Mouse (Mus musculus) left cerebral cortex, postnatal 36 days (tissue): ENCODE results near the gene Gm28308. TPM values are rescaled to one million over a fixed set of nuclear protein-coding genes. Genes with fewer than 3 reads are reported as not detected.

Source experiments
- DNase-seq, 2 experiments: peaks; one replicate each; pipeline ENCODE4 v3.0.0; 2021 to 2022; ENCODE audit warnings: low spot score in 2 of 2, mixed read lengths in 1 of 2
- intact Hi-C: fragments of 180-260 bp; cut with DNase I; formaldehyde crosslinking; loops from one replicate; pipeline ENCODE4 v1.15.1; 2025
- total RNA-seq, 2 experiments: library from RNA; stranded (reverse); gene quantifications; 2 replicates each; pipeline ENCODE4 v1.2.3; 2021

The Gm28308 gene
- total RNA-seq, 2 experiments from 2014 or later, result not detected

GRCm38 (mm10) chr6:52164626-52165440 is 48.3 kb downstream of the Gm28308 start, which contains the start of gene Hoxa2:
Gene Hoxa2, minus strand, starts transcription at chr6:52164831.
- no peak for DNase-seq
- intact Hi-C loops, result loop anchor here (5.0 kb wide), 2 partner anchors 37 to 988 kb away; partner anchors contain the start of gene Hoxa5

DNA sequence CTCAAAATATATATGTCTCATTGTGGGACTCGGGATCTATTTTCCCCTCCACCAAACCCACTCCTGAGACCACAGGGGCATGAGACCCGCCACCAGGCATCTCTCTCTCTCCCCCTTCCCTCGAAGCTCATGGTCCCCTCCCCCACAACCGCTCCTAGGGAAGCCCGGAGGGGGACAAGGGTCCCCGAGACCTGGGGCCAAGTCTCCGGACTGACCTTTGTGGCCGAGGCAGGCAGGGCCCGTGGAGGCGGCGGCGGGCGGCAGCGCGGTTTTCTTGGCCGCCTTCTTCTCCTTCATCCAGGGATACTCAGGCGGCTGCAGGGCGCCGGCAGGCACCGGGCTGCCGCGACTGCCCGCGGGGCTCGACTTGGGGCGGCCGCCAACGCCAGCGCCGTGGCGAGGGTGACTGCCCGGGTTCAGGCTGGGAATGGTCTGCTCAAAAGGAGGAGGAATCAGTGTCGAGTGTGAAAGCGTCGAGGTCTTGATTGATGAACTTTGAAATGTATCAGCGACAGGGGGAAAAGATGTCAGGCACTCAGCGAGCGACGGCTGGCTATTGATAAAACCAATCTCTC is 49.0 kb downstream of the Gm28308 start:
- intact Hi-C loops, result loop anchor here (5.0 kb wide), 1 partner anchor 987 kb away; no protein-coding TSS in a partner anchor
- DNase-seq, result no peak

- no peak for DNase-seq
- intact Hi-C loops, result loop anchor here (5.0 kb wide), 1 partner anchor 986 kb away; no protein-coding TSS in a partner anchor
Observed at GRCm38 (mm10) chr6:52163366-52164031, 49.6 kb downstream of the Gm28308 start.

- no peak for DNase-seq
Observed at GRCm38 (mm10) chr6:52162611-52163365, 50.4 kb downstream of the Gm28308 start.

DNA sequence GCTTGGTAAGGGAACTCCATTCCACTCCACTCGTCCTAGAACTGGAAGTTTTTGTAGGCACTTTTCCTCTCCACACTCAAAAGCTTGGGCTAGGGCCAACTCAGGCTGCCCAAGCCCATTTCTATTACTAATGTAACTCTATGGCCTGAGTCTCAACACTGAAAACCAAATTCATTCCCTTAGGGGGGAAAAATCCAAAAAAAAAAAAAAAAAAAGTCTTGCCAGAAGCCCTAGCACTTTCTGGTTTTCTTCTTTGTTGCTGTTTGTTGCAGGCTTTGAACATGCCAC is 51.1 kb downstream of the Gm28308 start:
- intact Hi-C loops, result loop anchor here (5.0 kb wide), 1 partner anchor 985 kb away; no protein-coding TSS in a partner anchor
- DNase-seq, result no peak

More at GRCm38 (mm10) chr6:52162611-52163365, 50.4 kb downstream of the Gm28308 start:
- intact Hi-C loops, result loop anchor here (5.0 kb wide), 1 partner anchor 985 kb away; no protein-coding TSS in a partner anchor

DNA sequence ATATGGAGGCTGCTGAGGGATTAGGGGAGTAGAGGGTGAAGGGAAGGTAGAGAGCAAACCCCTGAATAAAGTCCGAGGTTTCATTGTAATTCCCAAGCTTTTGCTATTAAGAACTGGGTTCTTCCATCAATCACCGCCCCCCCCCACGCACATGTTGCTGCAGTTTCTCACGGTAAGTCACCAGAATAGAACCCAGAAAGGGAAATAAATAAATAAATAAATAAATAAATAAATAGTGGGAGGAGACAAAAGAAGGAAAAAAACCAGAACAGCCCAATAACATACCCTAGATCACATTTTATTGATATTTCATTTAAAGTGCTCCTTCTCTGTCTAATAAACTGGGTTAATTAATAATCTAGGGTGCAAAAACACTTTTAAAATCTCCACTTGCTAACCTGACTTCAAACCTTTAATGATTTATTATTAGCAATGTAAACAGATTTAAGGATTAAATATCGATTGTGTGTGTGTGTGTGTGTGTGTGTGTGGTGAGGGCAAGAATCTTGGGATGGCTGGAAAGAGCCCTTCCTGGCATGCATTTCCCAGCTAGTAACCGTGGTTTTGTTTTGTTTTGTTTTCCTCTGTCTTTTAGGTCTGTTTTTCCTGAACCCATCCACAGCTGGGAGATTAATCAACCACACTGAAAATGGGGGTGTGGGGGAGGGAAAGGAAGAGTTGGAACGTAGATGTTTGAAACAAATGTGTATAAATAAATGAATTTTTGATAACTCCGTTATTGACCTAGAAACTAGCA is 51.6 kb downstream of the Gm28308 start:
- DNase-seq, result no peak
- intact Hi-C loops, result loop anchor here (5.0 kb wide), 1 partner anchor 984 kb away; no protein-coding TSS in a partner anchor

DNA sequence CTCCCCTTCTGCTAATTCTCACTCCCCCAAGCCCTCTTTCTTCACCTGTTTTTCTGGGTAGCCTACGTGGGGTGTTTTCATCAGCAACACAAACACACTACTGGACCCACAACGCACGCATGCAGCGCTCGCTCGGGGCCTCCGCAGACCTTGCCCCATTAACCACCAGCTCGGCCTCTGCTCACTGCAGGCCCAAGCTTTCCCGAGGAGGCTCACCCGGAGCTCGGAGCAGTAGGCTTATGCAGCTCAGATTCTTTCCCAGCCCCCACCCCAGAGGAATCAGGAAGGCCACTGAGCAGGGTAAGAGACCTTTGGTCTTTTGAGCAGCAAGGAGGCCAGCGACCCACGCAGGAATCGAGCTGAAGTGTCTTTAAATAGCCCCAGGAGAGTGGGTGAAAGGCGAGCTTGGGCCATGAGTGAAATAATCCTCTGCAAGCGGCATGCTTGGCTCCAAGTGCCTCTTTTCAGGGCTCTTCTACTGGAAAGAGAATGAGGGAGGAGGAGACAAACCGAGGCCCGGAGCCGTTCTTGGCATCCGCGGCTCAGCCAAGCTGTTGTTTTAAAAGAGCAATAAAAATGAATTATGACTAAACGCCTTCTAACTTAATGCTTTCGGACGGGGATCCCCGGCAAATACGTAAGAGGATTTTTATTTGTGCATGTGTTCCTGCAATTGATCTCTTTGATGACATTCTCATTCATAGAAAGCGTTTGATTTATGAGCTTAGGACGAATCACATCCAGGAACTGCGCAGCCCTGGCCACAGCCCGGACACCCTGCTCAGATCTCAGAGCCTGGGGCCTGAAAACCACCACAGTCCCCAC is 52.4 kb downstream of the Gm28308 start:
- intact Hi-C loops, result loop anchor here (5.0 kb wide), 1 partner anchor 983 kb away; no protein-coding TSS in a partner anchor
- no peak for DNase-seq

DNA sequence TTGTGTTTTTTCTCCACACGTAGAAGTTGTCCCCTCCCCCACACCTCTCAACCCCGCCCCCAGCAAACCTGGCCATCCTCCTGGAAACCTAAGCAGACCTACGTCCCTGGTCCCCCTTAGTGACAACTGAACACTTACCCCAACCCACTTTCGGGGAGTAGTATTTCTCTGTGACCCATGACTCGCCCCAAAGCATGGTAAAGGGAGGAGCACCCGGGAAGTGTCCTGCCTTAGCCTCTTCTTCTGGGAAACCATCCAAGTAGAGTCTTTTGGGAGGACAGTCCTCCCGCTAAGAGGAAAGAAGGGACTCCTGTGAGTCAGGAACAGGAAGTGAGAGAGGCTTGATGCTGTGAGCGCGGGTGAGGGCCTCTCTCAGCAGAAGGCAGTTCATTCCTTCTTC is 53.2 kb downstream of the Gm28308 start:
- intact Hi-C loops, result loop anchor here (5.0 to 10.0 kb wide), 3 partner anchors 155 to 983 kb away; no protein-coding TSS in a partner anchor
- DNase-seq, result no peak

DNA sequence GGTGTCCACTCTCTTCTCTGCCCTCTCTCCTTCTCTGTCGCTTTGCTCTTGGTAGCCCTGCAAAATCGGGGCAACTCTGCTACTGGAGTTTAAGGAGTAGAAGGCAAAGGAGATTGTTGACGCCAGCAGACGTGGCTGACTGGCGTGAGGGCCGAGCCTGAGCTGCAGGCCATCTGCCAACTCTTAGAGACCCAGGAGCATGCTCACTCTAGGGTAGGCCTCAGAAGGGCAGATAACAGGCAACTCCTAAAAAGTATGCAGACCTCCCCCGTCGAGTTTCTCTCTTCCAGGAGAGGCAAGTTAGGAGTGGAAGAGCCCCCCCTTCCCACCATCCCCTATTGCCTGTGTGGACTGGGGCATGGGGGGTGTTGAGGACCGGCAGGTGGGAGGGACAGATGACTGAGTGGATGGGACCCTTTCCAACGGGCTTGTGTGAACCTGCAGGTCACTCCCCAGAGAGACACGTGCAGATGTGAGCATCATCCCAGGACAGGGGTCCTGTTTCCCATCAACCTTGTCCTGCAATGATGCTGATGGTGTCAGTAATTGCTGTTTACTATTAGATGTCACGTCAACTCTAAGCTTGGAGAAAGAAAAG is 53.9 kb downstream of the Gm28308 start:
- intact Hi-C loops, result loop anchor here (5.0 to 10.0 kb wide), 2 partner anchors 154 to 163 kb away; no protein-coding TSS in a partner anchor
- no peak for DNase-seq

- intact Hi-C loops, result loop anchor here (5.0 to 10.0 kb wide), 2 partner anchors 154 to 164 kb away; no protein-coding TSS in a partner anchor
Observed at GRCm38 (mm10) chr6:52158276-52159051, 54.7 kb downstream of the Gm28308 start, which contains the start of gene Hoxa1. Gene Hoxa1, minus strand, starts transcription at chr6:52158317.

GRCm38 (mm10) chr6:52157466-52158275 is 55.5 kb downstream of the Gm28308 start:
- intact Hi-C loops, result loop anchor here (5.0 to 10.0 kb wide), 2 partner anchors 153 to 165 kb away; no protein-coding TSS in a partner anchor
- DNase-seq, result no peak

More at GRCm38 (mm10) chr6:52158276-52159051, 54.7 kb downstream of the Gm28308 start, which contains the start of gene Hoxa1:
- DNase-seq, result no peak

GRCm38 (mm10) chr6:52156551-52157200 is 56.5 kb downstream of the Gm28308 start:
- DNase-seq, result no peak
- intact Hi-C loops, result loop anchor here (5.0 to 10.0 kb wide), 2 partner anchors 152 to 166 kb away; no protein-coding TSS in a partner anchor

GRCm38 (mm10) chr6:52155471-52155870 is 57.7 kb downstream of the Gm28308 start:
- DNase-seq, result no peak
- intact Hi-C loops, result loop anchor here (5.0 to 10.0 kb wide), 2 partner anchors 151 to 167 kb away; no protein-coding TSS in a partner anchor

GRCm38 (mm10) chr6:52154044-52154443 is 59.1 kb downstream of the Gm28308 start:
- DNase-seq, result no peak
- intact Hi-C loops, result loop anchor here (10.0 kb wide), 1 partner anchor 149 kb away; no protein-coding TSS in a partner anchor

- no peak for DNase-seq
- intact Hi-C loops, result loop anchor here (10.0 kb wide), 1 partner anchor 148 kb away; no protein-coding TSS in a partner anchor
Observed at GRCm38 (mm10) chr6:52153270-52153669, 59.9 kb downstream of the Gm28308 start.
